In genomic region chr17:32839083-32839802, GRCm38 (mm10) we compare ENCODE assay signal across 10 mouse cellular contexts. TPM values are rescaled to one million over a fixed set of nuclear protein-coding genes. Genes with fewer than 3 reads are reported as not detected.
DNase-seq lines count a peak whose midpoint lies in the region; ATAC-seq lines count a peak whose summit lies in the region.
"Had no signal": no experiment of that assay in that cellular context is flagged by ENCODE, and none has a peak within 500 bp of the region (broad histone marks: within the 10 kb centered on the region; RNA-seq: fewer than 3 reads in every experiment).

No protein-coding gene starts in this region.

- H3K4me1 ChIP-seq in neural tube, embryonic 11.5 days (ENCODE audit: control insufficient read depth, insufficient read depth, low read length), result no peaks in the 10 kb centered on the region
- no peaks in the 10 kb centered on the region; the same call in 1 of the 2 replicates for H3K4me1 ChIP-seq in intestine, embryonic 15.5 days (replicated peaks)
- H3K4me1 ChIP-seq: liver, embryonic 13.5 days had no signal

- H3K9me3 ChIP-seq in neural tube, embryonic 11.5 days (ENCODE audit: control insufficient read depth, low read length), result no peaks in the 10 kb centered on the region; the same call in 1 of the 2 replicates
- no peaks in the 10 kb centered on the region for H3K9me3 ChIP-seq in intestine, embryonic 15.5 days
- H3K9me3 ChIP-seq: liver, embryonic 13.5 days had no signal

- H3K27ac ChIP-seq in neural tube, embryonic 11.5 days (ENCODE audit: low read depth, low read length), result no peak overlapping the region
- H3K27ac ChIP-seq in intestine, embryonic 15.5 days, result 0 out of 2 replicates have a peak overlapping the region, but pooled peaks have one; percentile 27
- H3K27ac ChIP-seq: liver, embryonic 13.5 days; neural tube, embryonic 13.5 days had no signal

- 47% methylated on average over 15 of the region's 15 CpGs for WGBS in neural tube, embryonic 11.5 days
- 32% methylated on average over 15 of the region's 15 CpGs for WGBS in intestine, embryonic 15.5 days

- H3K9ac ChIP-seq in neural tube, embryonic 11.5 days (ENCODE audit: low read length), result no peak overlapping the region; the same call in 1 of the 2 replicates
- H3K9ac ChIP-seq in intestine, embryonic 15.5 days, result no peak overlapping the region
- H3K9ac ChIP-seq: liver, embryonic 13.5 days; neural tube, embryonic 13.5 days had no signal

- no peak for ATAC-seq in neural tube, embryonic 11.5 days (ENCODE audit: insufficient read depth, low FRiP score, low TSS enrichment)
- peak; percentile 91 for ATAC-seq in intestine, embryonic 15.5 days
- no peak for ATAC-seq in megakaryocyte-erythroid progenitor cell, adult 5-6 weeks (replicated peaks; ENCODE audit: low FRiP score, low TSS enrichment, poor library complexity, severe bottlenecking)

- H3K4me2 ChIP-seq in neural tube, embryonic 11.5 days (ENCODE audit: low read depth), result no peak overlapping the region
- H3K4me2 ChIP-seq in intestine, embryonic 15.5 days (replicated peaks), result peak overlapping the region; percentile 38
- H3K4me2 ChIP-seq: liver, embryonic 13.5 days; neural tube, embryonic 13.5 days had no signal

- peak; percentile 9 for DNase-seq in embryo, embryonic 10.5 days (ENCODE audit: low spot score)
- no peak for DNase-seq in embryo, embryonic 10 days (ENCODE audit: low spot score)
- DNase-seq in neural tube, embryonic 11.5 days (ENCODE audit: low spot score), result peak; percentile 10
- DNase-seq in neural tube, embryonic 10.5 days (ENCODE audit: extremely low spot score, low spot score), result no peak
- peak; percentile 63 for DNase-seq in testis, postnatal 10 days (ENCODE audit: low spot score)
- DNase-seq in layer of hippocampus, adult 9-11 months, result no peak
- DNase-seq: liver, embryonic 13.5 days had no signal

- no peak overlapping the region for H3K4me3 ChIP-seq in neural tube, embryonic 11.5 days (ENCODE audit: low read depth, low read length)
- no peak overlapping the region for H3K4me3 ChIP-seq in intestine, embryonic 15.5 days (replicated peaks)
- H3K4me3 ChIP-seq: liver, embryonic 13.5 days; neural tube, embryonic 13.5 days had no signal

- no peaks in the 10 kb centered on the region for H3K36me3 ChIP-seq in neural tube, embryonic 11.5 days (ENCODE audit: control insufficient read depth, insufficient read depth, low read length)
- H3K36me3 ChIP-seq in intestine, embryonic 15.5 days, result no peaks in the 10 kb centered on the region
- H3K36me3 ChIP-seq: liver, embryonic 13.5 days; neural tube, embryonic 13.5 days had no signal

- H3K27me3 ChIP-seq in neural tube, embryonic 11.5 days (ENCODE audit: control insufficient read depth, insufficient read depth, low read length), result no peaks in the 10 kb centered on the region
- H3K27me3 ChIP-seq in intestine, embryonic 15.5 days (replicated peaks), result no peaks in the 10 kb centered on the region
- H3K27me3 ChIP-seq: liver, embryonic 13.5 days; neural tube, embryonic 13.5 days had no signal

RNA-seq across cellular contexts. Expression of gene Zfp799, which starts 9.2 kb away (rescaled TPM):
- 17.6 and 21.1 TPM in 2 replicates for polyA plus RNA-seq in neural tube, embryonic 11.5 days (2014; fragmentation: Nextera tagmentation; extraction: Ambion mirVana)
- polyA plus RNA-seq in intestine, embryonic 15.5 days (2015; fragmentation: Nextera tagmentation; extraction: Ambion mirVana), result 9.9 and 10.5 TPM in 2 replicates
- 3.6 and 4.4 TPM in 2 replicates for total RNA-seq in megakaryocyte-erythroid progenitor cell, adult 5-6 weeks (2014; fragmentation: Nextera tagmentation)
- 1.5 and 6.1 TPM in 2 replicates for total RNA-seq in megakaryocyte-erythroid progenitor cell, adult 5-6 weeks (2017)

RNA-seq across cellular contexts. Expression of gene Zfp811, which starts 29.5 kb away (rescaled TPM):
- polyA plus RNA-seq in neural tube, embryonic 11.5 days (2014; fragmentation: Nextera tagmentation; extraction: Ambion mirVana), result 31.1 and 33.3 TPM in 2 replicates
- 3.4 and 4.1 TPM in 2 replicates for polyA plus RNA-seq in intestine, embryonic 15.5 days (2015; fragmentation: Nextera tagmentation; extraction: Ambion mirVana)
- total RNA-seq in megakaryocyte-erythroid progenitor cell, adult 5-6 weeks (2014; fragmentation: Nextera tagmentation), result not detected in 2 replicates
- 0.11 TPM in 1 of 2 replicates, not detected in the other for total RNA-seq in megakaryocyte-erythroid progenitor cell, adult 5-6 weeks (2017)

RNA-seq across cellular contexts. Expression of gene Zfp871, which starts 51.2 kb away (rescaled TPM):
- polyA plus RNA-seq in neural tube, embryonic 11.5 days (2014; fragmentation: Nextera tagmentation; extraction: Ambion mirVana), result 36.9 and 41.3 TPM in 2 replicates
- polyA plus RNA-seq in intestine, embryonic 15.5 days (2015; fragmentation: Nextera tagmentation; extraction: Ambion mirVana), result 26.7 and 28.9 TPM in 2 replicates
- total RNA-seq in megakaryocyte-erythroid progenitor cell, adult 5-6 weeks (2014; fragmentation: Nextera tagmentation), result 33.5 and 53.2 TPM in 2 replicates
- 18.9 and 29.5 TPM in 2 replicates for total RNA-seq in megakaryocyte-erythroid progenitor cell, adult 5-6 weeks (2017)

RNA-seq across cellular contexts. Expression of gene Zfp870, which starts 52.2 kb away (rescaled TPM):
- polyA plus RNA-seq in neural tube, embryonic 11.5 days (2014; fragmentation: Nextera tagmentation; extraction: Ambion mirVana), result 9.0 and 9.8 TPM in 2 replicates
- polyA plus RNA-seq in intestine, embryonic 15.5 days (2015; fragmentation: Nextera tagmentation; extraction: Ambion mirVana), result 6.4 and 6.9 TPM in 2 replicates
- 6.9 and 7.6 TPM in 2 replicates for total RNA-seq in megakaryocyte-erythroid progenitor cell, adult 5-6 weeks (2014; fragmentation: Nextera tagmentation)
- 1.1 and 6.5 TPM in 2 replicates for total RNA-seq in megakaryocyte-erythroid progenitor cell, adult 5-6 weeks (2017)

Comparison
In these comparisons a context has a peak if more than half of its experiments do, and no peak if none do; other contexts are left out.
1. DNase-seq: peak in embryo, embryonic 10.5 days (single experiment), neural tube, embryonic 11.5 days (single experiment) and testis, postnatal 10 days (single experiment); none in embryo, embryonic 10 days (single experiment), neural tube, embryonic 10.5 days (single experiment) and layer of hippocampus, adult 9-11 months (single experiment).